Mouse (Mus musculus) gastrocnemius, postnatal 14 days (tissue): Measurements from ENCODE around the gene Krtap17-1. TPM values are rescaled to one million over a fixed set of nuclear protein-coding genes. Genes with fewer than 3 reads are reported as not detected.

Source experiments
- DNase-seq: peaks from one replicate; pipeline ENCODE4 v3.0.0; 2021; ENCODE audit warnings: mixed read lengths
- intact Hi-C: fragments of 180-260 bp; cut with DNase I; formaldehyde crosslinking; loops from one replicate; pipeline ENCODE4 v1.15.1; 2025; ENCODE audit warnings: low total_unique reads
- total RNA-seq, 2 experiments: library from RNA; stranded (reverse); gene quantifications; 2 replicates each; pipeline ENCODE4 v1.2.3; 2021

Krtap17-1 gene
- total RNA-seq, 2 experiments from 2014 or later = not detected

DNA sequence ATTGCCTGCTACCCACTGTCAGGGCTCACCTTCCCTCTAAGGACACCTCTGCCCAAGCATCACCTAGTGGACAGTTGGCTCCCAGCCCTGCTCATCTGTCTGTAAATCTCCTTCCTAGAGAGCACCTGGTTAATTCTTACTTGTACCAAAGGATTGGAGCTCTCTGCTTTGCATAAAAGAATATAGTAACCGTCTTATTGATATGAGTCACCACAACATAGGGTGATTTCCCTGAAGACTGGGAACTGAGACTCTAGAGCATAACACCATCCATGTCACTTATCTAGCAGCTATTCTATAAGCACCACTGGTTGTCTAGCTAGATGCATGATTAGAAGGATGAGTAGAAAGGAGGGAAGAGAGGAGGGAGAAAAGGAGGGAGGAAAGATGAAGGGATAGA, 10.4 kb downstream of the Krtap17-1 start:
- intact Hi-C loops = no loop called here
- no peak for DNase-seq

DNA sequence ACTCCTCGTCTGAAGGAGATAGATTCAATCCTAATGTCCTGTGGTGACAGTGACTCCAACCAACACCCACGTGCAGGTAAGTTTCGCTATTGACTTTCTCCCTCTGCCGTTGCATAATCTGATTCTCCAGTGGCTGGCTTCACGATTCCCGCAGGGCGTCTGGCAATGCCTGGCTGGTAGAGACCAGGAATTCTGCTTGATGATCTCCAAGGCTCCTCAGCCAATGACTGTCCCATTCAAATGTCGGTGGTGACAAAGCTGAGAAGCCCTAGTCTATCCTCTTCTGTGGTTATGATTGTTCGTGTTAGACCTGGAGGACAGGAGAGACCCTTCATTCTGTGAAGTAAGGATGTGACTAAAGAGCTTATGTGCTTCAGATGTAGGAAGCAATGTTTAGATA, 11.1 kb downstream of the Krtap17-1 start:
- DNase-seq = no peak
- intact Hi-C loops = no loop called here

DNA sequence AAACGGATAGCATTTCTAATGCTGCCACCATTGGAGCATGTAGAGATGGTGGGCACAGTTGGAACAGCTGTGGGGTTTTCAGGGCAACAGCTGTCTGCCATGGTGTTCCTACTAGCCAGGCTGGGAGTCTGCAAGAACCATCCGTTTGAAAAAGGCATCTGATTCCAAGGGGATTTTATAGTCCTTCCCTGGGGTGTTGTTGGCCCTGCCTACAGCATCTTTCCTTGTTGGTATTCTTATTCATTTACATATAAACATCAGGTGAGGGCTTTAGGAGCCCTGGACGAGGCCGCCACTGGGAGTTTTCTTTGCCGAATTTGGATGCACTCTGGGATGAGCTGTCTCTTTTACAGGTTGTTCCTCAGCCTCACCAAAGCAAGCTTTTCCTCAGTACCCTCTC, 14.8 kb downstream of the Krtap17-1 start, which contains the start of gene Krtap29-1:
Krtap29-1 (minus strand) TSS at position 101 of the 400 bp plus-strand sequence.
- no peak for DNase-seq
- intact Hi-C loops = no loop called here

DNA sequence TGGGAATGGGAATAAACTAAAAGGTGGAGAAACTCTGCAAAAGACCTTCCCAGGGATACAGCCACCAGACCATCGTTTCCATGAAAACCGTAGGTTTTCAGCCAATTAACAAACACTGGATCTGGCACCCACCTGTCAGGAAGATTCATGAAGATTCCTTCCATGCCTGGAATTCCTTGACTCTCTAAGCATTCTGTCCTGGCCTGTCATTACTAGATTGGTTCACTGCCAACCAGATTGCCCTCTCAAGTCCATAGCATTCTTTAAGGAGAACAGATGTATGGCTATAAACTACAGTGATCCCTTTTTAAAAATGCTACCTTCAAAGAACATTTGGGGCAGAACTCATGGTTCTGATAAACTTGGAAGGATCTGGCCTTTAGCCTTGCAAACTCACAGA, 27.8 kb downstream of the Krtap17-1 start:
- intact Hi-C loops = no loop called here
- no peak for DNase-seq

DNA sequence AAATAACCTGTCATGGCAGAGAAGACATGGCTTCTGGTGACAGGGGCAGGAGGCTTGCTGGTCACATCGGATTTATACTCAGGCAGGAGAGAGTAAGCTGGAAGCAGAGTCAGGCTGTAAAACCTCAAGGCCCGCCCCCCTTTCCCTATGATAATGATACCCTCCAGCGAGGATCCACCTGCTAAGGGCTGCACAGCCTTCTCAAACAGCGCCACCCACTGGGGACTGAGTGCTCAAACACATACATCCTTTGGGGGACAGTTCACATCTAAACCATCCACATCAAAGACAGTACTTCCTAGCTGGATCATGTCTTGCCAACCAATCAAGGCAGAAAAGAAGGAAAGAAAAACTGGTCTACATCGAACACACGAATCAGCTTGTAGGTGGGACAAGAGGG, 29.6 kb downstream of the Krtap17-1 start:
- intact Hi-C loops = no loop called here
- no peak for DNase-seq

DNA sequence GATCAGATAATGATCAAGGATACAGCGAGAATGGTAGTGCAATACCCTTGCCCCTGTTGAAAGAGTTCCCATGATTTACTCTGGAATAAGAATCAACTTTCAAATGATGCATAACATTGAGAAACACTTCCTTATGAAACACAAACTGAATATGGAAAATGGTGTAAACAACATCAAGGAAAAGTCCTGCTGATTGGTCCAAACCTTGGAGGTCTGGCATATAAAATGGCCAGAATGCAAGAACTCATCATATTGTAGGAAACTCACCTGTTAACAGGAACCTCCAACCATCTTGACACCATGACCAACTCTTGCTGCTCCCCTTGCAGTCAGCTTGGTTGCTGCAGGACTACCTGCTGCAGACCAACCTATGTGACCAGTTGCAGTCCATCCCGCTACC, 45.6 kb downstream of the Krtap17-1 start, which contains the start of gene Krtap9-5:
Krtap9-5 (plus strand) TSS at position 301 of the 400 bp plus-strand sequence.
- DNase-seq = no peak
- intact Hi-C loops = no loop called here

Other genes with a start within 250 kb of the Krtap17-1 start
- gene Gm11595, start 221.1 kb downstream of the Krtap17-1 start, total RNA-seq = not detected
- gene Krtap4-8, start 213.3 kb downstream of the Krtap17-1 start, total RNA-seq = not detected
- gene Krtap4-9, start 208.8 kb downstream of the Krtap17-1 start, total RNA-seq = not detected
- gene Gm11596, start 200.5 kb downstream of the Krtap17-1 start, total RNA-seq = not detected
- not detected for gene Gm11569, start 195.1 kb downstream of the Krtap17-1 start, total RNA-seq
- not detected for gene Gm11554, start 189.5 kb downstream of the Krtap17-1 start, total RNA-seq
- gene Krtap4-13, start 184.1 kb downstream of the Krtap17-1 start, total RNA-seq = not detected
- gene Gm11564, start 178.3 kb downstream of the Krtap17-1 start, total RNA-seq = not detected
- gene 2300003K06Rik, start 155.9 kb downstream of the Krtap17-1 start, total RNA-seq = not detected
- not detected for gene Krtap4-16, start 142.4 kb downstream of the Krtap17-1 start, total RNA-seq
- gene Gm11568, start 136.1 kb downstream of the Krtap17-1 start, total RNA-seq = not detected
- gene Gm11559, start 129.5 kb downstream of the Krtap17-1 start, total RNA-seq = not detected
- not detected for gene Krtap9-1, start 120.6 kb downstream of the Krtap17-1 start, total RNA-seq
- gene Gm11567, start 114.8 kb downstream of the Krtap17-1 start, total RNA-seq = not detected
- gene Krtap31-1, start 86.1 kb downstream of the Krtap17-1 start, total RNA-seq = not detected
- gene Gm11565, start 79.2 kb downstream of the Krtap17-1 start, total RNA-seq = not detected
- gene Krtap31-2, start 57.7 kb downstream of the Krtap17-1 start, total RNA-seq = not detected
- not detected for gene Krtap9-5, start 45.5 kb downstream of the Krtap17-1 start, total RNA-seq
- not detected for gene Krtap29-1, start 14.9 kb downstream of the Krtap17-1 start, total RNA-seq
- gene Krtap16-1, start 7.4 kb downstream of the Krtap17-1 start, total RNA-seq = not detected
- under 1 TPM in 1 of 2 experiments, not detected in 1; 0.16 TPM for gene Krt33a, start 22.2 kb upstream of the Krtap17-1 start, total RNA-seq
- gene Krt33b, start 35.9 kb upstream of the Krtap17-1 start, total RNA-seq = under 1 TPM in 1 of 2 experiments, not detected in 1; 0.31 TPM
- gene Krt34, start 47.6 kb upstream of the Krtap17-1 start, total RNA-seq = not detected
- gene Krt31, start 56.6 kb upstream of the Krtap17-1 start, total RNA-seq = not detected
- not detected for gene Krt32, start 94.2 kb upstream of the Krtap17-1 start, total RNA-seq
- not detected for gene Krt35, start 102.2 kb upstream of the Krtap17-1 start, total RNA-seq
- not detected for gene Krt36, start 111.6 kb upstream of the Krtap17-1 start, total RNA-seq
- gene Krt13, start 127.6 kb upstream of the Krtap17-1 start, total RNA-seq = not detected
- gene Krt15, start 141.9 kb upstream of the Krtap17-1 start, total RNA-seq = not detected
- gene Krt19, start 154.7 kb upstream of the Krtap17-1 start, total RNA-seq = under 1 TPM; 0.38 to 0.51 TPM
- gene Krt9, start 199.3 kb upstream of the Krtap17-1 start, total RNA-seq = not detected
- not detected for gene Krt14, start 213.6 kb upstream of the Krtap17-1 start, total RNA-seq